Mouse (Mus musculus) liver, embryonic 11.5 days (tissue): ENCODE measurements around the gene Adarb2. TPM values are rescaled to one million over a fixed set of nuclear protein-coding genes. Genes with fewer than 3 reads are reported as not detected.

ENCODE experiments used
- ATAC-seq: fragments of 200-750 bp; cut with Nextera tagmentation; replicated peaks from 2 replicates; pipeline ENCODE4 v1.8.0; 2017; ENCODE audit warnings: moderate number of reproducible peaks, mild to moderate bottlenecking, moderate TSS enrichment, moderate library complexity; ENCODE audit not compliant: low FRiP score
- DNase-seq: peaks from one replicate; pipeline ENCODE4 v3.0.0-alpha.2; 2017; ENCODE audit warnings: low spot score
- H3K27ac ChIP-seq: fragments of 300-500 bp; sonication (generic); 2 replicates; pipeline ENCODE4 v1.5.1; 2014; ENCODE audit warnings: mild to moderate bottlenecking, low read depth, low read length, control low read depth
- H3K27me3 ChIP-seq: fragments of 300-500 bp; sonication (generic); replicated peaks from 2 replicates; pipeline ENCODE4 v1.6.1; 2014; ENCODE audit warnings: low read length, mixed read lengths; ENCODE audit not compliant: control insufficient read depth, insufficient read depth
- H3K36me3 ChIP-seq: fragments of 300-500 bp; sonication (generic); 2 replicates; pipeline ENCODE4 v1.6.1; 2014; ENCODE audit warnings: mild to moderate bottlenecking, low read length, moderate library complexity, mixed read lengths; ENCODE audit not compliant: control insufficient read depth, insufficient read depth
- H3K4me1 ChIP-seq: fragments of 300-500 bp; sonication (generic); replicated peaks from 2 replicates; pipeline ENCODE4 v1.6.1; 2014; ENCODE audit warnings: low read length, mixed read lengths; ENCODE audit not compliant: control insufficient read depth, insufficient read depth
- H3K4me2 ChIP-seq: fragments of 300-500 bp; sonication (generic); 2 replicates; pipeline ENCODE4 v1.6.1; 2014; ENCODE audit warnings: mild to moderate bottlenecking, control low read depth, moderate library complexity
- H3K4me3 ChIP-seq: fragments of 300-500 bp; sonication (generic); 2 replicates; pipeline ENCODE4 v1.5.1; 2014; ENCODE audit warnings: low read depth, low read length, control low read depth
- H3K9ac ChIP-seq: fragments of 300-500 bp; sonication (generic); 2 replicates; pipeline ENCODE4 v1.6.1; 2014; ENCODE audit warnings: low read depth, low read length, control low read depth
- H3K9me3 ChIP-seq: fragments of 300-500 bp; sonication (generic); 2 replicates; pipeline ENCODE4 v1.6.1; 2016; ENCODE audit warnings: low read length, inconsistent platforms, mixed read lengths; ENCODE audit not compliant: control insufficient read depth
- WGBS: fragments of 180-500 bp; shearing (Covaris S2); extraction: QIAGEN DNeasy Blood & Tissue Kit; methylation state at CpG from one replicate; pipeline ENCODE4 v1.1.7; 2014; 5-methylcytosine and 5-hydroxymethylcytosine counted together
- polyA plus RNA-seq: library from polyadenylated mRNA; unstranded; fragments of >200 nt; fragmentation: Nextera tagmentation; extraction: Ambion mirVana; gene quantifications from 2 replicates; pipeline ENCODE4 v1.2.1, GENCODE M21; 2014

Adarb2 gene
- polyA plus RNA-seq, 1 experiment from 2014 or later, result 0.60 TPM

DNA sequence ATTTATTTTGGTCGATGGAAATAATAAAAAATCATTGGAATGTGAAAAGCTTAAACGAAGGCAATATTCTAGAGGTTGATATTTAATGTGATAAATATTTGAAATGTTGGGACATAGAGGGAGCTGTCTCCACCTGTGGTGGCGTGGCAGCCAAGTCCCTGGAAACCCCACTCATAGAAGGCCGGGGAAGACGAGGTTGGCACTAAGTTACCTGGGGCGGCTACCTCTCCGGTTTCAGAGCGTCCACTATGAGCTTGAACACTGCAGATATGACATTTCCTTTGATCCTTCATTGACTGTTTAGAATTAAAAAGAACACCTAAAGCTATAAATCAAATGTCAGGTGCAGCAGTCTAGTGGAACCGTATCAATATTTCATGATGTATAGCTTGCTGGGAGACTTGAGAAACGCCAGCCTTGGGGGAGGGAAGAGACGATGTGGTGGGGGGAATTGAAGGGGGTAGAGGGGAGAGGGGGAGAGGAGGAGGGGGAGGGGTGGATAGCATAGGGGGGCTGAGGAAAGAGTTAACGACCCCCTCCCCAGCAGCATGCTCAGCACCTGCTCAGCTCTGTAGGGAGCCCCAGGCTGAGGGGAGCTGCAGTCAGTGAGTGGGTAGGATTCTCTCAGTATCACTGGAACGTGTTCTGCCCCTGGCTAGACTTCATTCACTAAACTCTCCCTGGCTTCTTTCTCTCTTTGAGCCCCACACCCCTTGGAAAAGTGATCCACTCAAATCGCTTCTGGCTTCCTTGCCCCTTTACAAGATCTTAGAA is 410.1 kb downstream of the Adarb2 start:
- Histone ChIP-seq H3K4me3 (no peak overlapping the region), H3K27me3 (no peaks in the 10 kb centered on the region), H3K4me2 (no peak overlapping the region), H3K4me1 (no peaks in the 10 kb centered on the region), H3K36me3 (no peaks in the 10 kb centered on the region), H3K27ac (no peak overlapping the region), H3K9me3 (no peaks in the 10 kb centered on the region), H3K9ac (no peak overlapping the region)
- DNase-seq (no peak), ATAC-seq (no peak)
- WGBS, result 78% methylated on average over 14 of the region's 14 CpGs

DNA sequence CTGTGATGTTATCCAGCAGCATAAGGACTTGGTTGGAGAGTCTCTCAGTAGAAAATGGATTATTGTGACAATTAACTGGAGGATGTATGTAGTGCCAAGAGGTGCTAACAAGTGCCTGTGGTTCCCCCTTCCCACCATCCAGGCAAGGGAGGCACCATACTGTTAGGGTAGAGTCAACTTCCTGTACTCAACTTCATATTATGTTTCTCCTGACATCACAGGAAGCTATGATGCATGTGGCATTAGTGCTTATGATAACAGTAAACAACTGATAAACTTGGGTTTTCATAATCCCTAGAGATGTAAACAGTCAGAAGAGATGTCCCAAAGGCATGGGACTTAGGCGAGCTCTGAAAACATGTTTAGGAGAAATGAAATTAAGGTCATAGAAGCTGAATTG is 414.0 kb downstream of the Adarb2 start:
- ATAC-seq, result no peak
- WGBS, result 74% methylated on average over 1 of the region's 1 CpGs

DNA sequence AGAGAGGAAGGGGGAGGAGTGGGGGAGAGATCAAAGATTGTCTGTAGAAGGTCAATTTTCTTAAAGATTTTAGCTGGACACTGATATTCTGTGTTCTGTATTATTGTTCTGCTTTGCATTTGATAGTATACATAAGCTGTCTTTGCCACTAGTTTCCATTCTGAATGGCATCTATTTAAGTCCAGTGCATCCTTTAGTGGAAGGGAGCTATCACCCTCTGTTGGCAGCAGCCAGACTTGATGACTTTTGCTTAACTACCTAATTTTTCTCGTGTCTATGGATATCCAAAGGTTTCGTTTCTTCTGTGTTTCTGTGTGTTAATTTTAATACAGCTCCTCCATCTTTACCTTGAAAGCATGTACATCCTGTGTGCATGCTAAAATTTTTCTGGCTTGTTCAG is 419.6 kb downstream of the Adarb2 start:
- no peak overlapping the region for H3K4me3 ChIP-seq
- WGBS, result 83% methylated on average over 2 of the region's 2 CpGs
- H3K9me3 ChIP-seq, result no peaks in the 10 kb centered on the region
- H3K9ac ChIP-seq, result no peak overlapping the region
- no peaks in the 10 kb centered on the region for H3K4me1 ChIP-seq
- H3K36me3 ChIP-seq, result no peaks in the 10 kb centered on the region
- H3K27me3 ChIP-seq, result no peaks in the 10 kb centered on the region
- no peak for ATAC-seq
- no peak for DNase-seq
- H3K27ac ChIP-seq, result no peak overlapping the region
- no peak overlapping the region for H3K4me2 ChIP-seq

More for the DNA sequence above, 414.0 kb downstream of the Adarb2 start:
- DNase-seq, result no peak
- no peaks in the 10 kb centered on the region for H3K36me3 ChIP-seq
- no peak overlapping the region for H3K9ac ChIP-seq
- H3K27me3 ChIP-seq, result no peaks in the 10 kb centered on the region
- no peaks in the 10 kb centered on the region for H3K9me3 ChIP-seq
- no peaks in the 10 kb centered on the region for H3K4me1 ChIP-seq
- H3K4me2 ChIP-seq, result no peak overlapping the region
- no peak overlapping the region for H3K4me3 ChIP-seq
- no peak overlapping the region for H3K27ac ChIP-seq

DNA sequence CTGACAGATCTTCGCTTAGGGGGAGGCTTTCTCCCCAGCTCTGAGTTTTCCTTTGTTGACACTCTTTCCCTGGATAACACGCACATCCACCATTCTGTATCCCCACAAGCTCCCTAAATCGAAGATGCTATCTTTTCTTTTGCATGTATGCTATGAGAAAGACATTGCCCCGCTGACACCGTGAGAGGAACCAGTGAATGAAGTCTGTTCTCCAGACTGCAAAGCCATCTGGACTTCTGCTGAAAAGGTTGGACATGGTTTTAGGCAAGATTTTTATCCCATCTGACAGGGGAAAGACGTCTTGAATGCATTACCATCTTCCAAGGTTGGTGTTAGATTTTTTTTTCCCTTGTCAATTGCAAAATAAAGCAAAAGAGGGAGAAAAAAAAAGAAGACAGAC is 426.9 kb downstream of the Adarb2 start:
- no peaks in the 10 kb centered on the region for H3K9me3 ChIP-seq

DNA sequence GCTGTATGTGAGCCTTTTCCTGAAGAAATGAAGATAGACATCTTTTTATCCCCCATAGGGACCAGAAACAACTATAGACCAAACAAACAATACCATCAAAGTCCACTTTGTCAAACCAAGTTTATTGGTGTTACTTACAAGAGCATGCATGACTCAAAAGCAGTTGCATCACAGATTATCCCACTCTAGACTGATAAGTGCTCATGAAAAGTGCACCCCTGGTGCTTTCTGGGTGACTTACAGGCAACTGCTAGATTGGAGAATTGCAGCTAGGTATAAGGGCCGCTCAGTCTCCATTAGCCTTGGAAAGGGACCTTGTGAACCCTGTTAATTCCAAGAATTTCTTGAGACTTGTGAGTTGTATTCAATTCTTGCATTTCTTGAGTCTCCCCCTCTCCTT is 429.0 kb downstream of the Adarb2 start:
- no peak overlapping the region for H3K4me3 ChIP-seq
- H3K9me3 ChIP-seq, result no peaks in the 10 kb centered on the region
- WGBS, result 79% methylated on average over 1 of the region's 1 CpGs
- no peaks in the 10 kb centered on the region for H3K27me3 ChIP-seq
- H3K27ac ChIP-seq, result no peak overlapping the region
- ATAC-seq (no peak), DNase-seq (no peak)
- no peak overlapping the region for H3K9ac ChIP-seq
- no peak overlapping the region for H3K4me2 ChIP-seq
- H3K4me1 ChIP-seq, result peaks cover 7% of the 10 kb centered on the region
- no peaks in the 10 kb centered on the region for H3K36me3 ChIP-seq

More for the DNA sequence above, 426.9 kb downstream of the Adarb2 start:
- Histone ChIP-seq H3K4me2 (no peak overlapping the region), H3K27ac (no peak overlapping the region), H3K4me3 (no peak overlapping the region), H3K36me3 (no peaks in the 10 kb centered on the region), H3K4me1 (peaks cover 7% of the 10 kb centered on the region), H3K27me3 (no peaks in the 10 kb centered on the region), H3K9ac (no peak overlapping the region)
- WGBS, result 78% methylated on average over 6 of the region's 6 CpGs
- DNase-seq (no peak), ATAC-seq (no peak)

DNA sequence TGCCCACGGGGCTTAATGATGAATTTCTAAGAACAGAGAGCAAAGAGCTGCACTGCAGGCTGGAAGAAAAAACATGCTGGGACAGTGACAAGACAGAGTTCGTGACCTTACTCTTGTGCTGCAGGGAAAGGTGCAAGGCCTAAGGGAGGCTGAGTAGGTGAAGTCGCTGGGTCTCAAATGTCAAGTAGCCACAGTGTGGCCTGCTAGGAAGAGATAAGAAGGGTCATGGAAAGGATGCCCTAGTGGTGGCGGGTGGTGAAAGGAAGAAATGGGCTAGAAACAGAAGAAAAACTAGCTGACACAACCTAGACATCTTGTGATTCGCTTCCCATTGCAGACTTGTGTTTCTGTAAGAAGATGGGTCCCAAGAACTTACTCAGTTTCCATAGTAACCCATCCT is 429.4 kb downstream of the Adarb2 start:
- Histone ChIP-seq H3K36me3 (no peaks in the 10 kb centered on the region), H3K4me1 (peaks cover 7% of the 10 kb centered on the region), H3K27ac (no peak overlapping the region), H3K27me3 (no peaks in the 10 kb centered on the region), H3K4me2 (no peak overlapping the region), H3K9me3 (no peaks in the 10 kb centered on the region), H3K4me3 (no peak overlapping the region), H3K9ac (no peak overlapping the region)
- ATAC-seq (peak; percentile 88), DNase-seq (peak; percentile 31)
- 33% methylated on average over 5 of the region's 5 CpGs for WGBS

DNA sequence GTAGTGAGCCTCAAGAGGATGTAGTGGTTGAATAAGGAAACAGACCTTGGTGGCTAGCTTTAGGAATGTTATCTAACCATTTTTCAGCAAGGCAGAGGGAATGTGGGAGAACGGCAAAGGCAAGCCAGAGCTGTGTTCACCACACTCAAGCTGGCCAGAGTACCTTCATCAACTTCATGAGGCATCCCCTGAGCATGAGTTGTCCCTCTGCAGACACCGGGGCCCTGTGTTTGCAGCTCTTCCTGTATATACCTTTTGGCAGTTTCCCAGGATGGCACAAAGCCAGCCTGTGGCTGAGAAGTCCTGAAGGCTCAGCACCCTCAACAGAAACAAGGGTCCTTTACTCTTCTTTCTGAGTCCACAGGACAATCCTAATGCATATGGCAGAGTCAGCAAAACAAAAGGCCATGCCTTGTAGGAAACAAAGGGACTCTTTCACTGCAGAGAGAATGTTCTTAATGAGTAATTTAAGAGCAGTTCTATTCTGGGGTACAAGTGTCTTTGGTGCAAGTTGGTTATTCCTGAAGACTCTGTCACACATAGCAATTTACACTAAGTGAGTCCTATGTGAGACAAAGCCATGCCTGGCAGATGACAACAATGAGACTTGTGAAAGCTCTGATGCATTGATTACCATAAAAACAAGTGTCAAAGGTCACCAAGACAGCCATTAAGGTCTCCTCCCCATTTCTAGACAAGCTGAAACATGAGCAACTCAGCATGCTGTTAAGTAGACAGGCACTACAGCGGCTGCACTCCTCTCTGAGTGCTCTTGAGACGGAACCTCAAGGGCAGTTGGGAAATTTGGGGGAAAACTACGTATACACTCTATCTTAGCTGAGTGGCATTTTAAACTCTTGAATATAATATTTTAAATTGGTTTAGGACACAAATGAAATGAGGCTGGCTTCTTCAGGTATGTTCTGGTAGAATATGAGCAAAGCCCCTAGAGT is 431.0 kb downstream of the Adarb2 start:
- H3K27me3 ChIP-seq, result no peaks in the 10 kb centered on the region
- DNase-seq (peak; percentile 16), ATAC-seq (no peak)
- no peaks in the 10 kb centered on the region for H3K9me3 ChIP-seq
- no peak overlapping the region for H3K27ac ChIP-seq
- no peaks in the 10 kb centered on the region for H3K36me3 ChIP-seq
- H3K4me2 ChIP-seq, result no peak overlapping the region
- H3K4me3 ChIP-seq, result no peak overlapping the region
- H3K9ac ChIP-seq, result no peak overlapping the region
- H3K4me1 ChIP-seq, result peaks cover 7% of the 10 kb centered on the region
- 76% methylated on average over 5 of the region's 5 CpGs for WGBS

DNA sequence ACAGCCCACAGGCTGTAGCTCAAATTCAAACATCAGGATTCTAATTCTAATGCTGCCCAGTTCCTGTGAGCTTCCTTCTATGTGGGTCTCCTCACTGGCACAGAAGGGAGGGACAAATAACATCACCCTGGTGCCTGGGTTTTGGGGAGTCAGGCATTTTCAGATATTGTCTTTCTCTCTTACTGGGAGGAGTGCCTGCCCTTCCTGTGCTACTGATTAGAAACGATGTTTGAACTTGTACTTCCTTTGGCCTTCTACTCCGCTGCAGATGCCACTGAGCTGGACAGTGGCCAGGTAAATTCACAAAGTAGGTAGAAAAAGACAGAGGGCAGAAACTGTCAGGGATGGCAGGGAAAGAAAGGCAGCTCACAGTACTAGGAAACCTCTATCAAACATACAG is 439.4 kb downstream of the Adarb2 start:
- ATAC-seq, result no peak
- Histone ChIP-seq H3K4me1 (0 out of 2 replicates have a peak, but pooled peaks cover 2% of the 10 kb centered on the region), H3K27ac (no peak overlapping the region), H3K9me3 (no peaks in the 10 kb centered on the region), H3K27me3 (no peaks in the 10 kb centered on the region), H3K4me3 (no peak overlapping the region), H3K4me2 (no peak overlapping the region), H3K9ac (no peak overlapping the region), H3K36me3 (no peaks in the 10 kb centered on the region)
- DNase-seq, result no peak
- 31% methylated on average over 2 of the region's 2 CpGs for WGBS
